14 mouse cellular contexts compared by ENCODE assay signal in genomic region chr9:65771011-65771664, GRCm38 (mm10).
"Had no signal": no experiment of that assay in that cellular context is flagged by ENCODE, and none has a peak within 500 bp of the region (broad histone marks: within the 10 kb centered on the region; RNA-seq: fewer than 3 reads in every experiment).

No protein-coding gene starts in this region.

- H3K4me2 ChIP-seq: limb, embryonic 15.5 days; liver, embryonic 12.5 days; lung, embryonic 14.5 days; midbrain, embryonic 11.5 days; stomach, embryonic 15.5 days had no signal

- H3K36me3 ChIP-seq: limb, embryonic 15.5 days; stomach, embryonic 15.5 days had no signal

- DNase-seq: kidney, postnatal 25 days; lung, embryonic 14.5 days; lung, postnatal 10 days; lung, postnatal 4 days; right cerebral cortex, postnatal 4 days; spleen, adult 18-20 months; thymus, adult 2 months; thymus, postnatal 25 days had no signal

- ATAC-seq: liver, embryonic 12.5 days had no signal

- H3K9me3 ChIP-seq: limb, embryonic 15.5 days; liver, embryonic 12.5 days; stomach, embryonic 15.5 days had no signal

- H3K27me3 ChIP-seq: limb, embryonic 15.5 days; liver, embryonic 12.5 days; megakaryocyte, embryonic 14.5 days; stomach, embryonic 15.5 days had no signal

- H3K4me3 ChIP-seq: left cerebral cortex, adult 2 months; limb, embryonic 15.5 days; liver, embryonic 12.5 days; megakaryocyte, embryonic 14.5 days; stomach, embryonic 15.5 days had no signal

- H3K9ac ChIP-seq: limb, embryonic 15.5 days; liver, embryonic 12.5 days; lung, embryonic 14.5 days; stomach, embryonic 15.5 days had no signal

- H3K27ac ChIP-seq: left cerebral cortex, adult 2 months; limb, embryonic 15.5 days; liver, embryonic 12.5 days; stomach, embryonic 15.5 days had no signal
